Mouse (Mus musculus) layer of hippocampus, postnatal 25 days (tissue): ENCODE data around the gene Dennd5b. TPM values are rescaled to one million over a fixed set of nuclear protein-coding genes. Genes with fewer than 3 reads are reported as not detected.
A peak's percentile ranks its signal among the peaks of the same experiment; 100 is the strongest.
"Not testable (repeated sequence)": the region's sequence is repeated elsewhere in the genome, so short reads cannot be mapped to it uniquely, and the experiment has no call there.

Experiments used
- DNase-seq, 2 experiments: peaks; one replicate each; pipeline ENCODE4 v3.0.0; 2022; ENCODE audit warnings: mixed read lengths in 2 of 2, low spot score in 1 of 2; ENCODE audit errors: extremely low spot score in 1 of 2
- total RNA-seq, 2 experiments: library from RNA; stranded (reverse); gene quantifications; 2 replicates each; pipeline ENCODE4 v1.2.3; 2021

Gene Dennd5b
- 10 to 100 TPM; 40.9 to 48.0 TPM for total RNA-seq

- peak; percentile 67 to 76 for DNase-seq
These were observed at the start of gene Dennd5b for GRCm38 (mm10) chr6:149101076-149101942. Gene Dennd5b (minus strand): TSS chr6:149101680.

- DNase-seq: no peak
These were observed 47.2 kb upstream of the Dennd5b start for GRCm38 (mm10) chr6:149148436-149149229.

- no peak for DNase-seq
These were observed 43.7 kb upstream of the Dennd5b start for GRCm38 (mm10) chr6:149145143-149145542.

- DNase-seq: peak; percentile 62 to 67
These were observed 40.1 kb upstream of the Dennd5b start for GRCm38 (mm10) chr6:149141393-149142173.

GRCm38 (mm10) chr6:149139471-149139870, 38.0 kb upstream of the Dennd5b start, which contains the start of gene Etfbkmt:
Gene Etfbkmt (plus strand): TSS chr6:149139849.
- DNase-seq: no peak

- DNase-seq: no peak
These were observed 37.5 kb upstream of the Dennd5b start for GRCm38 (mm10) chr6:149139011-149139410.

GRCm38 (mm10) chr6:149137936-149138335, 36.5 kb upstream of the Dennd5b start:
- DNase-seq: no peak

GRCm38 (mm10) chr6:149135631-149136030, 34.2 kb upstream of the Dennd5b start:
- DNase-seq: no peak

GRCm38 (mm10) chr6:149134391-149135150, 33.1 kb upstream of the Dennd5b start:
- DNase-seq: no peak

- peak in 1 of 2 experiments; percentile 9 for DNase-seq
These were observed 31.0 kb upstream of the Dennd5b start for GRCm38 (mm10) chr6:149132311-149133077.

GRCm38 (mm10) chr6:149131111-149131510, 29.6 kb upstream of the Dennd5b start:
- DNase-seq: no peak

GRCm38 (mm10) chr6:149129870-149130269, 28.4 kb upstream of the Dennd5b start, which contains the start of gene Gm10203:
Gene Gm10203 (plus strand): TSS chr6:149130170.
- not testable (repeated sequence) for DNase-seq

- peak in 1 of 2 experiments; percentile 22 for DNase-seq
These were observed 25.2 kb upstream of the Dennd5b start for GRCm38 (mm10) chr6:149126675-149127074.

- no peak for DNase-seq
These were observed 21.6 kb upstream of the Dennd5b start for GRCm38 (mm10) chr6:149123042-149123441.

- peak; percentile 13 to 72 for DNase-seq
These were observed 18.4 kb upstream of the Dennd5b start for GRCm38 (mm10) chr6:149119853-149120252.

- DNase-seq: no peak
These were observed 17.5 kb upstream of the Dennd5b start for GRCm38 (mm10) chr6:149118935-149119334.

- DNase-seq: no peak
These were observed 15.5 kb upstream of the Dennd5b start for GRCm38 (mm10) chr6:149116992-149117391.

- no peak for DNase-seq
These were observed 7.4 kb upstream of the Dennd5b start for GRCm38 (mm10) chr6:149108909-149109308.

GRCm38 (mm10) chr6:149107615-149108014, 6.1 kb upstream of the Dennd5b start:
- DNase-seq: no peak
